Mouse (Mus musculus): ENCODE results near the gene Banf2. TPM values are rescaled to one million over a fixed set of nuclear protein-coding genes. Genes with fewer than 3 reads are reported as not detected.

The Banf2 gene
- polyA plus RNA-seq, 1 experiment from 2014 or later = not detected

- no peak overlapping the region for H3K9ac ChIP-seq
Observed at GRCm38 (mm10) chr2:144111966-144112365, 79.1 kb downstream of the Banf2 start.

DNA sequence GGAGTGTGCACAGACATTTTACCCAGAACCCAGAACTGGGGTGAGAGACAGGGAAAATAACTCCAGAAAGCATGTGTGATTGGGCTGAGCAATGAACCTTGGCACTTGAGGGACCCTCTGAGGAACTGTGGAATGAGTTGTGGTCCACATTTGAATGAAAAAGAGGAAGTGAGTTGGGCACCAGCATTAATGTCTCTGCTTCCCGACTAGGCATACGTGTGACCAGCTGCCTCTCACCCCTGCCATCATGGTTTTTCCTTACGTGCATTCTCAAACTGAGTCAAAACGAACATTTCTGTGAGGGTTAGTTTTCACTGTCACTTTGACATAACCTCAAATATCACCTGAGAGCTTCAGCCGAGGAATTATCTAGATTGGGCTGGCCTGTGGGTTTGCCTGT is 79.8 kb downstream of the Banf2 start:
- Histone ChIP-seq H3K4me1 (0 out of 2 replicates have a peak, but pooled peaks cover 3% of the 10 kb centered on the region), H3K4me3 (replicated peaks) (no peak overlapping the region), H3K27ac (no peak overlapping the region), H3K36me3 (no peaks in the 10 kb centered on the region), H3K4me2 (no peak overlapping the region), H3K9ac (no peak overlapping the region), H3K9me3 (replicated peaks) (no peaks in the 10 kb centered on the region), H3K27me3 (no peaks in the 10 kb centered on the region)
- 78% methylated on average over 5 of the region's 5 CpGs for WGBS
- ATAC-seq (replicated peaks; ENCODE audit: low FRiP score) = no peak

More at GRCm38 (mm10) chr2:144111966-144112365, 79.1 kb downstream of the Banf2 start:
- H3K36me3 ChIP-seq = no peaks in the 10 kb centered on the region
- H3K27me3 ChIP-seq = no peaks in the 10 kb centered on the region
- no peak overlapping the region for H3K27ac ChIP-seq
- H3K4me2 ChIP-seq = no peak overlapping the region
- H3K4me1 ChIP-seq = 0 out of 2 replicates have a peak, but pooled peaks cover 3% of the 10 kb centered on the region
- H3K9me3 ChIP-seq (replicated peaks) = no peaks in the 10 kb centered on the region
- ATAC-seq (replicated peaks; ENCODE audit: low FRiP score) = no peak
- 73% methylated on average over 7 of the region's 7 CpGs for WGBS
- H3K4me3 ChIP-seq (replicated peaks) = no peak overlapping the region

- 62% methylated on average over 2 of the region's 2 CpGs for WGBS
- no peak overlapping the region for H3K9ac ChIP-seq
- no peak overlapping the region for H3K4me3 ChIP-seq (replicated peaks)
- 0 out of 2 replicates have a peak, but pooled peaks cover 5% of the 10 kb centered on the region for H3K4me1 ChIP-seq
- H3K9me3 ChIP-seq (replicated peaks) = no peaks in the 10 kb centered on the region
- H3K27ac ChIP-seq = no peak overlapping the region
- no peaks in the 10 kb centered on the region for H3K27me3 ChIP-seq
- no peaks in the 10 kb centered on the region for H3K36me3 ChIP-seq
- H3K4me2 ChIP-seq = no peak overlapping the region
- ATAC-seq (replicated peaks; ENCODE audit: low FRiP score) = no peak
Observed at GRCm38 (mm10) chr2:144118061-144118460, 85.2 kb downstream of the Banf2 start.

DNA sequence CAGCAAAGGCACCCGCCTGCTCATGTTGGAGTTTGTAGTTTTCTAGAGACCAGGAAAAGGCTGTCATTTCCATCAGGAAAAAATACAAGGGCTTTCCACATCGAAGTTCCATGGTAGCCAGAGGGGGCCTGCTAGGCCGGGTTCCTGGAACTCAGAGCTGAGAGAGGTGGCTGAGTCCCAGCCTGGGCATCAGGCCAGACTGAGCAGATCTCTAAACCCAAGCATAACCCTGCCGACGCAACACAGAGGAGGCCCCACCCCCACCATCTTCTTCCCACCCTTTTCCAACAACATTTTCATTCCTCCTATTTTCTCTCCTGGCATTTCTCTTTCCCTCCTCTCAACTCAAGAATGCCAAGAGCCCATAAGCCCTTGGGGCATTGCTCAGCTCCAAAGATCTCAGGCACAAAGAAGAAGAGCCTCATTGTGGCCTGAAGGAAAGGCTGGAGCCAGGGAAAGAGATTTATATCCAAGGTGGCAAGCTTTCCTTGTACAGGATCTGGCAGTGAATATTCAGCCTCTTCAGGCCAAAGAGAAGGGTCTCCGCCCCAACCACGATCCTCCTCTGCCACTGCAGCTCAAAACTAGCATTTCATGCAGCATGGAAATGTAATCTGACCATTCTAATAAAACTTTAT is 87.4 kb downstream of the Banf2 start:
- Histone ChIP-seq H3K9me3 (replicated peaks) (no peaks in the 10 kb centered on the region), H3K36me3 (no peaks in the 10 kb centered on the region), H3K9ac (no peak overlapping the region), H3K4me3 (replicated peaks) (no peak overlapping the region), H3K4me1 (0 out of 2 replicates have a peak, but pooled peaks cover 5% of the 10 kb centered on the region), H3K4me2 (no peak overlapping the region), H3K27me3 (no peaks in the 10 kb centered on the region), H3K27ac (no peak overlapping the region)
- ATAC-seq (replicated peaks; ENCODE audit: low FRiP score) = no peak
- WGBS = 58% methylated on average over 7 of the region's 7 CpGs

DNA sequence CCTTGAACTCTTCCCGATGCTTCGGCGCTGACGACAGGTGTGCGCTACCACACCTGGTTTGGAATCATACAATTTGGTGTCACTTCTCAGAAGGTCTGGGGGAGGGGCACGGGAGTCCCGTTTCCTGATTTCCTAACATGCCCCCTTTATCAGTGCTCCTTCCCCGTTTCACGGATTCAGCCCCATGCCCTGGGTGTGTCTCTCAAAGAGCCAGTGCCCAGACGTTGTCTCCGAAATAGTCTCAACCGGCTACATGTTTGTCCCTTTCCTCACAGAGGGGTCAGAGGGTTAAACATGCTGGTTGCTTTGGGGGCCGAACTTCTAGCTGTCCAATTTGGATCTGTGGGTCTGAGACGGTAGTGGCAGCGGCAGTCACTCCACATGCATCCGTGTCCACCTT is 89.2 kb downstream of the Banf2 start:
- Histone ChIP-seq H3K36me3 (no peaks in the 10 kb centered on the region), H3K4me2 (no peak overlapping the region), H3K27ac (no peak overlapping the region), H3K4me1 (peaks cover 9% of the 10 kb centered on the region; the same call in 1 of the 2 replicates), H3K9ac (no peak overlapping the region), H3K4me3 (replicated peaks) (no peak overlapping the region), H3K27me3 (no peaks in the 10 kb centered on the region), H3K9me3 (replicated peaks) (no peaks in the 10 kb centered on the region)
- ATAC-seq (replicated peaks; ENCODE audit: low FRiP score) = no peak
- 92% methylated on average over 16 of the region's 16 CpGs for WGBS

Other genes with a start within 250 kb of the Banf2 start
- gene Bfsp1, start 169.9 kb upstream of the Banf2 start, polyA plus RNA-seq (2015; fragmentation: Nextera tagmentation; extraction: Ambion mirVana) = 1.3 and 1.5 TPM in 2 replicates
- 387 and 407 TPM in 2 replicates for gene Dstn, start 117.7 kb upstream of the Banf2 start, polyA plus RNA-seq (2015; fragmentation: Nextera tagmentation; extraction: Ambion mirVana)
- gene Rrbp1, start 21.8 kb upstream of the Banf2 start, polyA plus RNA-seq (2015; fragmentation: Nextera tagmentation; extraction: Ambion mirVana) = 78.1 and 90.8 TPM in 2 replicates
- gene Mgme1, start 237.6 kb downstream of the Banf2 start, polyA plus RNA-seq (2015; fragmentation: Nextera tagmentation; extraction: Ambion mirVana) = 24.2 and 25.3 TPM in 2 replicates
- 125 and 129 TPM in 2 replicates for gene Snx5, start 237.8 kb downstream of the Banf2 start, polyA plus RNA-seq (2015; fragmentation: Nextera tagmentation; extraction: Ambion mirVana)

Data from kidney, embryonic 15.5 days (tissue).